Mouse (Mus musculus) CD4-positive helper T cell, adult 2 months (primary cell): ENCODE data around the gene Mmp21.
A peak's percentile ranks its signal among the peaks of the same experiment; 100 is the strongest.
"Not testable (repeated sequence)": the region's sequence is repeated elsewhere in the genome, so short reads cannot be mapped to it uniquely, and the experiment has no call there.

Experiments
- DNase-seq: peaks from one replicate; pipeline ENCODE4 v3.0.0-alpha.2; 2012; ENCODE audit warnings: low read depth, missing footprints, low spot score

The Mmp21 gene

DNA sequence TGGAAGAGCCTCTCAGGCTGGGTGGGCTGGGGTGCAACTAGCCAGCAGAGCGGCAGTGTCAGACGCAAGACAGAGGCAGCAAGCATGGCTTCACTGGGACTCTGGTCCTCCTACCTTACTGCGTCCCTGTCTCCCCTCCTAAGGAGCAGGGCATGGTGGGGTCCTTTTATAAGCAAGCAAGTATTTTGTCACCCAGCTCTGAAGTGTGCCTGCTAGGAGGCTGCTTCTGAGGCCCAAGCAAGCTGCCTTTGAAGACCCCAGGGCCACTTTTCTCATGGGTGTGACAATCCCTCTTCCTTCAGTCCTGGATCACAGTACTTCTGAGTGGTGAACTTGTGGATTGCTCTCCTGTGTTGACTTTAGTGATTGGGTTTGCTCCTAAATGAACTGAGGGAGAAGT, at the start of gene Mmp21:
Gene Mmp21 (minus strand): TSS at position 101 of the 400 bp plus-strand sequence.
- no peak for DNase-seq

DNA sequence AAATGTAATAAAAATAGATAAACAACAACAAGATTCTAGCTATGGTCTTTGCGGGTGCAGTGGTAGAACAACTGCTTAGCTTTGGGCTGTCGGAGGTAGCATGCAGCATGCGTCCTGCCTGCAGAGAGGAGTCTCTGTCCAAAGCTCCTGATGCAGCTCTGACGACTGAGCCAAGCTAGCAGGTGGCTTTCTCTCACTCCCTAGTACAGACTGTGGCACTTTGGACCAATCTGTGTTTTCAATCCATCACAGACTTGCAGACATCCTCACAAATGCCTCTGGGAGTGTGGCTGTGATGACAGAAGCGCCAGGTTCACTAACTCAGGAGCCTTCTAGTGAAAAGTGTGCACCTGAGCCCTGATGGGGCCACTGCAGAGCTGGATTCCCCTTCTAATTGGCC, 49.5 kb upstream of the Mmp21 start:
- no peak for DNase-seq

DNA sequence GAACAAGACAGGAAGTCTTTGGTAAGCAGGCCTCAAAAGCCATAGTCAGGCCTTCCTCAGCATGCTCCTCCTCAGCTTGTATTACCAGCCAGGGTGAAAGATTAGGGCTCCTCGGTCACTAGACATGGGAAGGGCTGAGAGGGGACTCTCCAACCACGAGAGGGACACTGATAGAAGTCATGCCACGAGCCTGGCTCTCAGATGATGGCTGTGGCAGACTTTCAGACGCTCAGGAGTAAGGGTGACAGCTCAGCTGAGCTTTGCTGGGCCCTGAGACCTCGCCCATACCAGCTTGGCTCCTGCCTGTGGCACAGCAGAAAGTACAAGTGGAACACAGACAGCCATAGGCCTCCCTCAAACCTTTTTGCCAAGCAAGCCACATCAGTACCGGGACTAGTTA, 47.2 kb upstream of the Mmp21 start:
- DNase-seq = no peak

DNA sequence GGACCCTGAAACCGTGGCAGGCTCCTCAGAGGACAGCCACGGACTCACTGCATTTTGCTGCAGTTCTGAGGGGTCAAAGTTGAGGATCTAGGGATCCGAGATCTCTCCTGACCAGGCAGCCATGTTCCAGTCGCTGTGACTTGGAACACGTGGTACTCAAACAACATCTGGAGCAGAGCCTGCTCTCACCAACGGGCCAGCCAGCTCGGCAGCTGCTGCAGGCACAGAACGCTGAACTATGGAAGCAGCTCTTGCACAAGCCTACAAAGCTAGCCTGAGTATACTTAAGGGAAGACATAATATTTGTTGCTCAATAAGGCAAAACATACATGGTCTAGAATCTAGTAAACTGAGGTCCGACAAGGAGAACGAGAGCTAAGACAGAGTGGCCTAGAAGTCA, 45.7 kb upstream of the Mmp21 start:
- no peak for DNase-seq

DNA sequence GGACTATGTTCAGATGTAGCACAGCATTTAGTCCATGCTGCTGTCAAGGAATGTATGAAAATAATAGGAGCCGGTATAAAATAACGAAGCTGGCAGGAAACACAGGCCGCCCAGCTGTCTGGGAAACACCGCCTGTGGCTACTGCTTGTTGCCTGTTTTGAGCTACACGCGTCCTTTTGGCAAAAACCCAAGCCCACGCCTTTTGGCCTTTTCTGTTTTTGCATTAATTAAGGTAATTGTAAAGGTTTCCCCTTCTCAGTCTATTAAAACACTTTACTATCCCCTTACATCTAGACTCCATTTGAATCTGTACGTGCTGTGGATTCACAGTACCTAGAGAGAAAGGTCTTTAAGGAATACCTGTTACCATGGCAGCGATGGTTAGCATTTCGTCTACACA, 45.0 kb upstream of the Mmp21 start:
- DNase-seq = no peak

DNA sequence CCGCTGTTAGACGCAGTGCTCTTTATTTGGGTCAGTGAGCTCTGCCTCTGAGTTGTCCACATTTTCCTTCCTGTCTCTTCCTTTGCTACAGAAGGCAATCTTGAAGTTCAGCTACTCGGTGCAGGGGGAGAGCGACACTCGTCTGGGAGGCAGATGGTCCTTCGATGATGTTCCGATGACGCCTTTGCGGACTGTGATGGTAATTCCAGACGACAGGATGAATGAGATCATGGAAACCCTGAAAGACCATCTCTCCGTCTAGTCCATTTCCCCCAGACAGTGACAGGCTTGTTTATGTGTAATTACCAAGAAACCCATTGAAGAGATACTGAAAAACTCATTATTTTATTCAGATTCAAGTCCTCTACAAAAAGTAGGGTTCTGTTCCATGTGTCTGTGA, 40.8 kb upstream of the Mmp21 start:
- no peak for DNase-seq

DNA sequence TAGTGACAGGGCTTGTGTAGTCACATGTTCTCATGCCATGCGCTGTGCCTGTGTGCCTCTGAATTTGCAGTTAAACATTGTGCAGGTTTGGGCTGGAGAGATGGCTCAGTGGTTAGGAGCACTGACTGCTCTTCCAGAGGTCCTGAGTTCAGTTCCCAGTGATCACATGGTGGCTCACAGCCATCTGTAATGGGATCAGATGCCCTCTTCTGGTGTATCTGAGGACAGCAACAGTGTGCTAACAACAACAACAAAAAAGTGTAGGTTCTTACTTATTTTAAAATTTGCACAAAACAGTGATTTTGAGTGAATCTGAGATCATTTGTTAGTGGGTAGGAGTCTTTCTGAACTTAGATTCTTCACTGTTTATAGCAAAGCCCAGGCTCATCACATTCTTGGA, 38.7 kb upstream of the Mmp21 start:
- no peak for DNase-seq

DNA sequence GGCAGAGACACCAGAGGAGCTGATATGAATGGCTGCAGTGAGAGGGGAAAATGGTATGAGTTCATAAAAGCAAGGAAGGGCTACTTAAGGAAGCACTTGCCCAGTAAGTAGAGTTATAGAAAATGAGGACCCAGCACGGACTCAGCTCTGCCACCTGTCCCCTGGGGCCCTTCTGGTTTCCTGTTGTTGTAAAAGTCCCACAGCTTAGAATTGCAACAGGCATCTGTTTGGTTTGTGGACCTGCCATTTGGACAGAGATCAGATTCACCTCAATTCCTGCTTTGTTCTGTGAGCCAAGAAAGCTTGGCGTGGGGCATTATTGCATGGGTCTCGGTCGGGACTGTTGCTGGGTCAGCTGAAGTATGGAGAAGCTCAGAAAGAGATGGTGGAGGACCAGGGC, 35.5 kb upstream of the Mmp21 start:
- DNase-seq = no peak

DNA sequence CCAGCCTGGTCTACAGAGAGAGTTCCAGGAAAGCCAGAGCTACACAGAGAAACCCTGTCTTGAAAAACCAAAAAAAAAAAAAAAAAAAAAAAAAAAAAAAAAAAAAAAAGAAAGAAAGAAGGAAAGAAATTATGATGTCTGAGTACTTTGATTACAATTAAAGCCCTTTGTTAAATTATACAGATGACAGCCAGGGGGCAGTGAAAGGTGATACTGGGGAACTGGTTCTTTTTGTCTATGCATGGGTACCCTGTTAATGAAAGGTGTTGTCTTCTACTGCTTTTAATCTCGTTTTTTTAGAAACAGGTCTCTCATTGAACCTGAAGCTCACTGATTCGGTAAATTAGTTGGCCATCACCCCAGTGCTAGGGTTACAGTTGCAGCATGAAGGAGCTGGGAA, 27.4 kb upstream of the Mmp21 start:
- DNase-seq = peak; percentile 40

DNA sequence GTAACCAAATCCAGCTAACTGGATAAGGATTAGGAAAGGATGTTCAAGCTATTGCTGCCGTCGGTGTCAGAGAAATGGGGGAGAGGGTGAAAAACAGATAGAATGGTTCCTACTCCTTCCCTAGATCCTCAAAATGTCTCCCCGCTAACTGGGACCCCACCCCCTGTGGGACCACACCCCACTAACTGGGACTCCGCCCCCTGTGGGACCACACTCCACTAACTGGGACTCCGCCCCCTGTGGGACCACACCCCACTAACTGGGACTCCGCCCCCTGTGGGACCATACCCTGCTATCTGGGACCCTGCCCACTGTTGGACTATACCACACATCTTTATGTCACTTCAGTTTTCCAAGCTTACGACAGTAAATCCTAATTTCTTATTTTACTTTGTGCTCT, 24.0 kb upstream of the Mmp21 start:
- no peak for DNase-seq

DNA sequence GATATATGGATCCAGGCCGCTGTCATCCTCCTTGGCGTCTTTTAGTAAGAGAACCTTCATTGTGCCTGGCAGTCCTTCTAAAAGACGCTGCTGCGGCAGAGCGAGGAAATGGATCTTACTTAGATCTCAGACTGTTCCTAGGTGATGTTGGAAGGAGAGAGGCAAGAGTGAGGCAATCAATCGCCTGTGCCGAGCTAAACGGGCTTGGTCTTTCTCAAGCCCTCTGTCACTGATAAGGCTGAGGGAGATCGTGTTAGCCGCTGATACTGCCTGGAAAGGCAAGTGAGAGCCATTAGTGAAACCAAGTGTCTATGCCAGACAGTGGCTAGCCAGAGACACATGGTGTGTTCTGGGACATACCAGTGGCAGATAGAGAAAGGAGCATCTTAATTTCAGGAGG, 22.5 kb upstream of the Mmp21 start:
- no peak for DNase-seq

DNA sequence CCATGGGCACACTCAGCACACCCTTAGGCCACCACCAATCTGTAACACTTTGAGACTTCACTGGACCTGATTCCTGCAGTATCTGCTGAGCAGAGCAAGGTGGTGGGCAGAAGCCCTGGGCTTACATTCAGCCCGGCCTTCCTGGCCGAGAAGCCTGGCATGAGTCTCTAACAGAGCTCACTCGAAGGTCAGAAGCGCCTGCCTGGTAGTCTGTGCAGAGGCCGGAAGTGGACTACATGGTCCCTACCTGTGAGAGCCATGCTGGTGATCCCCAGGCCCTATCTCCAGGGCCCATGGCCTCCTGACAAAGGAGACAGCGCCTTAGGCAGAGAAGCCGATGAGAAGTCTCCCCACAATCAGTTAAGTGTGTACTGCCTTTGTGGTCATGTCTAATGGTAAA, 21.5 kb upstream of the Mmp21 start:
- DNase-seq = no peak

DNA sequence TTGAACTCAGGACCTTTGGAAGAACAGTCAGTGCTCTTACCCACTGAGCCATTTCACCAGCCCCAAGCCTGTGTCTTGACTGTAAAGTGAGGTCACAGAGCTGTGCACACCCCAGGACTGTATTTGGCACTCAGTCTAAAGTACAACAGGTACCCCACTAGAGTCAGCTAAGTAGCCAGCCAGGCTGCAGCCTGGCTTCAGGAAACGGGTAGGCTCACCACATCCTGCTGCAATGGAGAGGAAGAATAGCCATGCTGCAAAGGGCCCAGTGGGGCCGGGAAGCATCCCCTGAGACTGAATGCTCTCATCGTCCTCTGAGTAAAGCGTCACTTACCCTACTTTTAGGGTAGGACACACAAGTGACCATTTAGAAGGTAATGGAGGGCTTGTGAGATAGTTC, 20.0 kb upstream of the Mmp21 start:
- no peak for DNase-seq

DNA sequence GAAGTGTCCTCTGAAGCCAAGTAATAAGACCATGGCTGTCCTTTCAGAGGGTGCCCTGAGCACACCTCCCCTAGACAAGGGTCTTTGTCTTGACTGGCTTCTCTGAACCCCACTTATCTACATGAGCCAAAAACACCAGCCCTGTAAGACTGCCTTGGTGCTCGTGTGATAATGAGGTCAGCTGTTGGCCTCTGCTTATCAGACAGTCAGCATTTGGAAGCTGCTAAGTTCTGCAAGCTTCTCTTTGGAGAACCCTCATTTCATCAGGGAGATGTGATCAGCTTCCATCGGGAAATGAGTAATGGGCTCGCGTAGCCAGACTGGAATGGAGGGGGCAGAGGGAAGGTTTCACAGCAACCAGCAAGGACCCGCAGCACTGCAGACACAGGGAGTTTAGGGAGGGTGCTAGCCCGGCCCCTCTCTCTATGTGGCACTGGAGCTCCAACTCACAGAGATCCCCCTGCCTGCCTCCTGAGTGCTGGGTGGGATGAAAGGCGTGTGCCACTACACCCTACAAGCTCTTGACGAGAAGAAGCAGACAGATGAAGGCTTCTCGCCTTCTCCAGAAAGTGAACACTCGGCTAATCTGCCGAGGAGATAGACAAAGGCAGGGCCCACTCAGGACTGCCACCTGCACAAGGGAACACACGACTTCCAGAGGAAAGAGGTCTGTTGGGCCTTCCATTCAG, 18.3 kb upstream of the Mmp21 start:
- no peak for DNase-seq

DNA sequence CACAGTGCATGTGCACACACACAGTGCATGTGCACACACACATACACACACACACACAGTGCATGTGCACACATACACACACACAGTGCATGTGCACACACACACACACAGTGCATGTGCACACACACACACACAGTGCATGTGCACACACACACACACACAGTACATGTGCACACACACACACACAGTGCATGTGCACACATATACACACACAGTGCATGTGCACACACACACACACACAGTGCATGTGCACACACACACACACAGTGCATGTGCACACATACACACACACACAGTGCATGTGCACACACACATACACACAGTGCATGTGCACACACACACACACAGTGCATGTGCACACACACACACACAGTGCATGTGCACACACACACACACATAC, 5.8 kb upstream of the Mmp21 start:
- DNase-seq = not testable (repeated sequence)

DNA sequence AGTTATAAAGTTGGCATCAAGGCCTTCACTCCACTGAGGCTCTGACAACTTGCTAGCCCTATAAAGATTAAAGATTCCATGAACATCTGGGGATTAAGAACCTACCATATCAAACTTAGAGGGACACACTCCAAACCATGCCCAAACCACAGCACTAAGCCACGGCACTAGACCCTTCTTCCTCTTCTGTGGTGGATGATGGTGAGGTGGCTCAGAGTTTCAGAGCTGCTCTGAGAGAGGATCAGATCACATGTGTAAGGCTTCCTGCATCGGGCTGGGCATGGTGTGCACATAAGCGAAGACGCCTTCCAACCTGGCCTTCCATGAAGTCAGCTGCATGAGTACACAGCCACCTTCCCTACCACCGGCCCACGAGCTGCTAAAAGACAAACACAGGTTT, 4.8 kb upstream of the Mmp21 start:
- no peak for DNase-seq

DNA sequence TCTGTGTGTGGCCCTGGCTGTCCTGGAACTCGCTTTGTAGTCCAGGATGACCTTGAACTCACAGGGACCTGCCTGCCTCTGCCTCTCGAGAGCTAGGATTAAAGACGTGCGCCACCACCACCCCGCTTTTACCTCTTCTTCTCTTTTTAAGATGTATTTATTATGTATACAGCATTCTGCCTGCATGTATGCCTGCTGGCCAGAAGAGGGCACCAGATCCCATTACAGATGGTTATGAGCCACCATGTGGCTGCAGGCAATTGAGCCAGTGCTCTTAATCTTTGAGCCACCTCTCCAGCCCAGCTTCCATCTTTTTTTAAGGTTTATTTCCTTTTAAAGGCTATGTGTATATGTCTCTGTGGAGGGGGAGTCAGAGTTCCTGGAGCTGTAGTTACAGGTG, 4.2 kb upstream of the Mmp21 start:
- no peak for DNase-seq

DNA sequence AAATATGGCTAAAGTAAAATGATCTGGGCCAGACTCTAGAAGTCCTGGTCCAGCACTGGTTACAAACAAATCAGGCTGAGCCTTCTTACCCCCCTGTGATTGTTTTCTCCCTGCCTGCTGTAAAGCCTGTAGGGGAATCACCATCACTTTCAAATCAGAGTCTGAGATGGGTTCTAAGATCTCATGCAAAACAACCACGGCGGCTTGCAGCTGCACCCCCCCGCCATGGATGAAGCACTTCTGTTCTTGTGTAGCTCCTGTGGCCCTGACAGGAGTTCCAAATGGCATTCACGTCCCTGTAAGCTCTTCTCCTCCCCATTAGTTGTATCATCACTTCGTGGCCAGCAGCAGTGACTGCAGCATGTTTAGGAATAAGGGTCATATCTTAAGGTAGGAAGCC, 3.8 kb upstream of the Mmp21 start:
- DNase-seq = no peak

DNA sequence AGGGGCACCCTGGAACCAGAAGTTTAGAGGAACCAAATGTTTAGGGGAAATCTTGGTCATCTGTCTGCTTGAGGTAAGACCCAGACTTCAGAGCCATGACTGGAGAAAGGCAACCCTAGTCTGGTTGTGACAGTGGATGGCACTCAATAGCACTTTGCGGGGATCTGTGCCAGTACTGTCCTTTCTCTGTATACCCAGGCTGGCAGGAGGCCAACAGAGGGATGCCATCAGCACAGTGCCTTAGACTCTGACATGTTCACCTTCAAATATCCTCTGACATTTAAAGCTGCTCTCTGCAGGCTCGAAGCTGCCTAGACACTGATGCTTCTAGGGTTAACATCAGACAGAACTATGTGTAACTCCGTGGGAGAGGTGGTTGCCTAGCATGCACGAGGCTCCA, 422 bp downstream of the Mmp21 start:
- DNase-seq = no peak

DNA sequence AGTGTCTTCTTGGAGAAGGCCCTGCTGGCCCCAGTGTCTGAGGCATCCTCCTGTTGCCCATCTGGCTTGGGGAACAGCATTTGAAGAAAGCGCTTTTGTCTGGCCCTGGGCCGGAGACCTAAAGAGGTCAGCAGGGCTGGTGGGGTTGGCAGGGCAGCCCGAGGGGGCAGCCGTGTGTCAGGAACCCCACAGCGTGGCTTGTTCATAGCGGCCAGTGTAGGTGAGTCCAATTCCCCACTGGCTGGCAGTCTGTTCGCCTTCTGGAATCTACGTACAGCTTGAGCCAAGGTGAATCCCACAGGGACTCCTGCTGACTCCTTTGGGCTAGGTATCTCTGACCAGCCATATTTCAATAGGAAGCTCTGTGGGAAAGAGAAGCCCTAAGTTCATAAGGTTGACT, 1.1 kb downstream of the Mmp21 start:
- DNase-seq = no peak

DNA sequence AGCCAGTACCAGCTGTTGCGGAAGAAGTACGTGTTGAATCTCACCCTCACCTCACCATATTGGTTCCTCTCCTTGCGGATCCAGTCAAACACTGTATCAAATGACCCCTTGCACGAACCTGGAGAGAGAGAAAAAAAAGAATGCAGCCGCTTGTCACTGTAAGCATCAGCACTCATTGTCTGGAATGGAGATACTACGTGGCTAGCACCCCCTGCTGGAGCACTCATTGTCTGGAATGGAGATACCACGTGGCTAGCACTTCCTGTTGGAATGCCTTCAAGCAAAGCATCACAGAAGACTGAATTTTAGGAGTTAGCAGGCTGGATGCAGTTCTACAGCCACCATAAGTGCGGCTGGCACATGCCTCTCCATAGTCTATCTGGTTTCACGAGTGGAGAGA, 3.9 kb downstream of the Mmp21 start:
- no peak for DNase-seq

DNA sequence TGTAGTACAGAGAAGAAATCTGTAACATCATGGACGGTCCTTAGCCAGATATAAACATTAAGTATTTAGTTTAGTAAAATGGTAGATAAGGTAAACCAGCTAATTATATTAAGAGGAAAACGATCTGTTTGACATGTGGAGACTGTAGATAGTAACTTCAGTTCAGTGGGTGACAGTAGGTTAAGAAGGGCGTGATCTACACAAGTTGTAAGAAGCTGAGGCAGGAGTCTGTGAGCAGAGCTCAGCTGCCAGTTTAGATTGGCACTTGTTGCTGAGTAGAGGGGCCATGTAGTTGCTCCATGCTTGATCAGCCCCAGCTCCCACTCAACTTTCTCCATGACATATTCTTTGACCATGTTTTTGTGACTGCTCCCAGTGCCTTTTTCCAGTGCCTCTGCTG, 9.0 kb downstream of the Mmp21 start:
- DNase-seq = no peak

DNA sequence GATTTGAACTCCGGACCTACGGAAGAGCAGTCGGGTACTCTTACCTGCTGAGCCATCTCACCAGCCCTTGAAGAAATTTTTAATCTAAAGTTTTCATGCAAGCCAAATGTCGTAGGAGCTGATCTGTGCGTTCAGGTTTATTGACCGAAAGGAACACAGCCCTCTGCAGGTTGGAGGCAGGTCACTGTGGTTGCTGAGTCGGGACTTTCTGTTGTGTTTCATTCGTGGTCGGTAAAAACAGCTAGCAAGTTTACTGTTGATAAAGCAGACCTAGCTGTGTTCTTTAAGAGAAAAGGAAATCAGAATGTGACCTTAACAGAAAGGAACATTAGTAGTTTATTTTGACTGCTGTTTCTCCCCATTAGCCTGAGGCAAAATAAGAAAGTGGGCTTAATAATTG, 9.9 kb downstream of the Mmp21 start:
- no peak for DNase-seq

DNA sequence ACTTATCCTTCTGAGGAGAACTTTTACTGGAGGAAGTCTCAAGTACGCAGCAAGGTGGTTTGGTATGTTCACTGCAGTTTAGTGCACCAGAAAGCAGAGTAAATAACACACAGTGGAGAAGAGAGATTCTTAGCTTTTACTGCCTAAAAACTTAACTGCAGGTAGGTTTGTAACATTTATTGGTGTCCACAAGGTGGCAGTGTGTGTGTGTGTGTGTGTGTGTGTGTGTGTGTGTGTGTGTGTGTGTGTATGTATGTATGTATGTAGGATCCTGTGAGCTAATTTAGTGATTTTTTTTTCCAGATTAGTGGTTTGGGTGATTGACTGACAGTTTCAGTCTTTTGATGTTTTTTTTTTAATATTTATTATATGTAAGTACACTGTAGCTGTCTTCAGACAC, 10.8 kb downstream of the Mmp21 start:
- DNase-seq = peak; percentile 55
